Mouse (Mus musculus) stomach, embryonic 16.5 days (tissue): ENCODE results near the gene Gramd1b. TPM values are rescaled to one million over a fixed set of nuclear protein-coding genes. Genes with fewer than 3 reads are reported as not detected.

ENCODE experiments used
- ATAC-seq: fragments of 200-750 bp; cut with Nextera tagmentation; 2 replicates; pipeline ENCODE4 v1.8.0; 2017; ENCODE audit warnings: moderate number of reproducible peaks, moderate TSS enrichment; ENCODE audit not compliant: insufficient read depth, low FRiP score
- H3K27ac ChIP-seq: fragments of 300-500 bp; sonication (generic); 2 replicates; pipeline ENCODE4 v1.5.1; 2014; ENCODE audit warnings: low read length
- H3K27me3 ChIP-seq: fragments of 300-500 bp; sonication (generic); 2 replicates; pipeline ENCODE4 v1.6.1; 2014; ENCODE audit warnings: low read length, control low read depth, mixed read lengths; ENCODE audit not compliant: control insufficient read depth, insufficient read depth
- H3K36me3 ChIP-seq: fragments of 300-500 bp; sonication (generic); 2 replicates; pipeline ENCODE4 v1.6.1; 2014; ENCODE audit warnings: low read length; ENCODE audit not compliant: control insufficient read depth, insufficient read depth
- H3K4me1 ChIP-seq: fragments of 300-500 bp; sonication (generic); 2 replicates; pipeline ENCODE4 v1.6.1; 2014; ENCODE audit warnings: low read length, control low read depth, mixed read lengths; ENCODE audit not compliant: control insufficient read depth, insufficient read depth
- H3K4me2 ChIP-seq: fragments of 300-500 bp; sonication (generic); 2 replicates; pipeline ENCODE4 v1.6.1; 2014; ENCODE audit warnings: low read depth, low read length, mixed read lengths
- H3K4me3 ChIP-seq: fragments of 300-500 bp; sonication (generic); replicated peaks from 2 replicates; pipeline ENCODE4 v1.5.1; 2014; ENCODE audit warnings: mild to moderate bottlenecking, low read length
- H3K9ac ChIP-seq: fragments of 300-500 bp; sonication (generic); 2 replicates; pipeline ENCODE4 v1.6.1; 2014; ENCODE audit warnings: low read length
- H3K9me3 ChIP-seq: fragments of 300-500 bp; sonication (generic); replicated peaks from 2 replicates; pipeline ENCODE4 v1.6.1; 2016; ENCODE audit warnings: low read length, control low read depth; ENCODE audit not compliant: control insufficient read depth
- WGBS: fragments of 180-500 bp; shearing (Covaris S2); extraction: QIAGEN DNeasy Blood & Tissue Kit; methylation state at CpG from one replicate; pipeline ENCODE4 v1.1.7; 2014; 5-methylcytosine and 5-hydroxymethylcytosine counted together
- polyA plus RNA-seq: library from polyadenylated mRNA; unstranded; fragments of >200 nt; fragmentation: Nextera tagmentation; extraction: Ambion mirVana; gene quantifications from 2 replicates; pipeline ENCODE4 v1.2.1, GENCODE M21; 2015

Gramd1b gene
- polyA plus RNA-seq, 1 experiment from 2014 or later, result 4.9 TPM

DNA sequence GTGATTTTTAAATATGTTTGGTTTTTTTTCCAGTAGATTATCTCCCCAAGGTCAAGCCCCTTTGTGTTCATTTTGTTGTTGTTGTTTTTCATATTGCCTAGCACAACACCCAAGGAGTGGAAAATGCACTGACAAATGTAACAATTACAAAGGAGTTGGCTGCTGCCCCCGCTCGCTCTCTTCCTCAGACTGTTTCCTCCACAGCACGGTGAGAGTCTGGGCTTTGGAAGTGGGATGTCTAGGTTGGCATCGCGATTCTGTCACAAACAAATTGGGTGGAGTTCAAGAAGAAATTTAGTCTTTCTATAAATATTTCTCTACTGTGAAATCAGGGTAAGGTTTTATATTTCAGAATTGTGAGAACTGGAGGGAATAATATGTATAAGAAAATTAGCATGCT lies 26.6 kb upstream of the Gramd1b start:
- 82% methylated on average over 5 of the region's 5 CpGs for WGBS
- Histone ChIP-seq H3K4me1 (no peaks in the 10 kb centered on the region), H3K9ac (no peak overlapping the region), H3K4me2 (no peak overlapping the region), H3K9me3 (no peaks in the 10 kb centered on the region), H3K27me3 (no peaks in the 10 kb centered on the region), H3K27ac (no peak overlapping the region), H3K36me3 (no peaks in the 10 kb centered on the region), H3K4me3 (no peak overlapping the region)
- no peak for ATAC-seq

DNA sequence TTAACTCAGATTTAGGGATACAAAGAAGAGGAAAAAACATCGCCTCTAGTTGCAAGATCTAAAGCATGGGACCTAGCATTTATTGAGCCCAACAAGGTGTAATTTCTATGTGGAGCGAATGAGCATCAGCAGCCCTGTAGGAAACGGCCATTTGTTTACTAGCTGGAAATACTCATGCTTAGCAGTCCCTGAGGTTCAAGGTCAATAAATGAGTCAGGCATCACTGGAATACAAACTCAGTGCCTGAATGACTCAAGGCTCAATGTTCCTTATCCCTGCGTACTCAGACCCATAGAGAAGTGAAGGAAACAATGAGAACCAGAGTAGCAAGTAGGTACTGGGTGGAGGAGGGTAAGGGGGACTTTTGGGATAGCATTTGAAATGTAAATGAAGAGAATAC lies 25.2 kb upstream of the Gramd1b start:
- Histone ChIP-seq H3K9me3 (no peaks in the 10 kb centered on the region), H3K9ac (no peak overlapping the region), H3K4me2 (no peak overlapping the region), H3K4me3 (no peak overlapping the region), H3K4me1 (no peaks in the 10 kb centered on the region), H3K27me3 (no peaks in the 10 kb centered on the region), H3K27ac (no peak overlapping the region), H3K36me3 (no peaks in the 10 kb centered on the region)
- WGBS, result 69% methylated on average over 4 of the region's 4 CpGs
- ATAC-seq, result no peak

GRCm38 (mm10) chr9:40555243-40555642 lies 24.1 kb upstream of the Gramd1b start:
- Histone ChIP-seq H3K4me2 (no peak overlapping the region), H3K27me3 (no peaks in the 10 kb centered on the region), H3K36me3 (no peaks in the 10 kb centered on the region), H3K9me3 (no peaks in the 10 kb centered on the region), H3K9ac (no peak overlapping the region), H3K4me3 (no peak overlapping the region), H3K4me1 (no peaks in the 10 kb centered on the region), H3K27ac (no peak overlapping the region)
- 60% methylated on average over 5 of the region's 5 CpGs for WGBS
- no peak for ATAC-seq

DNA sequence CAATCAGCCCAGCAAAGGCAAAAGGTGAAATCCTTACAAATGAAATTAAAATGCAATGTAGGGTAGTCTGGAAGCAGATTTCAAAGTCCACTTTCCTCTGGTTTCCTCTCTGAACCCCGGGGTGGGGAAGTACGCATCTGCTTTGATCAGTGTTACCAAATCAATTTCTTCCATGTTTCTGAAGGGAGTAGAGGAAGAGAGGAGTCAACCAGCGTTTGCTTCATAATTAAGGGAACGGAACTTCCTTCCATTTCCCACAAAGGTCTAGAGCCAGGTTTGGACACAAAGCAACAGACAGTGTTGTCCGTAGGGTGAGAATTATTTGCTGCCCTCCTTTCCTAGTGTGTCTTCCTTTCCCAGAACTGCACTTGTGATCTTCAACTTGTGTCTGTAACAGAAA lies 16.7 kb upstream of the Gramd1b start:
- Histone ChIP-seq H3K27me3 (no peaks in the 10 kb centered on the region), H3K4me1 (no peaks in the 10 kb centered on the region), H3K9me3 (no peaks in the 10 kb centered on the region), H3K27ac (no peak overlapping the region), H3K4me3 (no peak overlapping the region), H3K4me2 (no peak overlapping the region), H3K9ac (no peak overlapping the region), H3K36me3 (no peaks in the 10 kb centered on the region)
- 89% methylated on average over 5 of the region's 5 CpGs for WGBS
- ATAC-seq, result no peak

GRCm38 (mm10) chr9:40545193-40545592 lies 14.0 kb upstream of the Gramd1b start:
- Histone ChIP-seq H3K27me3 (no peaks in the 10 kb centered on the region), H3K27ac (no peak overlapping the region), H3K4me2 (no peak overlapping the region), H3K9me3 (no peaks in the 10 kb centered on the region), H3K36me3 (no peaks in the 10 kb centered on the region), H3K9ac (no peak overlapping the region), H3K4me3 (no peak overlapping the region), H3K4me1 (no peaks in the 10 kb centered on the region)
- 81% methylated on average over 6 of the region's 6 CpGs for WGBS
- ATAC-seq, result no peak

GRCm38 (mm10) chr9:40539588-40540140 lies 8.5 kb upstream of the Gramd1b start:
- 83% methylated on average over 8 of the region's 8 CpGs for WGBS
- no peak overlapping the region for H3K9ac ChIP-seq

GRCm38 (mm10) chr9:40537708-40538105 lies 6.5 kb upstream of the Gramd1b start:
- Histone ChIP-seq H3K9me3 (no peaks in the 10 kb centered on the region), H3K4me1 (no peaks in the 10 kb centered on the region), H3K27me3 (no peaks in the 10 kb centered on the region), H3K36me3 (no peaks in the 10 kb centered on the region), H3K9ac (no peak overlapping the region), H3K4me3 (no peak overlapping the region), H3K4me2 (no peak overlapping the region), H3K27ac (no peak overlapping the region)
- WGBS, result 33% methylated on average over 2 of the region's 2 CpGs
- ATAC-seq, result no peak

More at GRCm38 (mm10) chr9:40539588-40540140, 8.5 kb upstream of the Gramd1b start:
- Histone ChIP-seq H3K36me3 (no peaks in the 10 kb centered on the region), H3K9me3 (no peaks in the 10 kb centered on the region), H3K27ac (no peak overlapping the region), H3K4me3 (no peak overlapping the region), H3K4me1 (no peaks in the 10 kb centered on the region), H3K4me2 (no peak overlapping the region), H3K27me3 (no peaks in the 10 kb centered on the region)
- ATAC-seq, result no peak

DNA sequence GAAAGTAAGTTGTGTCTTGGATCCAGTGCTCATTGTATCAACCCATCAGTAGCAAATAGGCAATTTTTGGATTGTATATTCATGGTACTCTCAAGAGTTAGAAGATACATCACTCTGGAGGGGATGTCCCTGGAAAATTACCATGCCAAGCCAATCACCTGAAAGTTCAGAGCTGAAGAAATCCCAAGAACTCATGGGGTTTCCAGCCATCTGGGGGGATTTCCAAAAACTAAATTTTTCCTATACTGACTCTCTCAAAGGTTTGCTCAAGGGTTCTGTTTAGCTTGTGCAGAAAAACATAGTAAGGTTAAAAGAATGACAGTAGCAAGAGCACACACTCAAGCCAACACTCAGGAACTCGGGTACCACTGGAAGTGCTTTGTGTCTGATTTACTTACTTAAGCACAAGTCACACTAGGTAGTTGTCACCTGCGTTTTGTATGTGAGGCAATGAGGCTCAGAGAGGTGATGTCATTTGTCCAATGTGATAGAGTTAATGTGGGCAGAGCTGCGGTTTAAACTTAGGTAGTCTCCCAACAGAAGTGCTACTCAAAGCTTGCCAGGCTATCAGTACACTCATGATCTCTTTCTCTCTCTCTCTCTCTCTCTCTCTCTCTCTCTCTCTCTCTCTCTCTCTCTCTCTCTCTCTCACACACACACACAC lies 6.0 kb upstream of the Gramd1b start:
- Histone ChIP-seq H3K9me3 (no peaks in the 10 kb centered on the region), H3K4me3 (no peak overlapping the region), H3K36me3 (no peaks in the 10 kb centered on the region), H3K4me1 (no peaks in the 10 kb centered on the region), H3K27me3 (0 out of 2 replicates have a peak, but pooled peaks cover under 1% of the 10 kb centered on the region), H3K27ac (no peak overlapping the region), H3K9ac (no peak overlapping the region), H3K4me2 (no peak overlapping the region)
- ATAC-seq, result no peak
- WGBS, result 79% methylated on average over 3 of the region's 3 CpGs

DNA sequence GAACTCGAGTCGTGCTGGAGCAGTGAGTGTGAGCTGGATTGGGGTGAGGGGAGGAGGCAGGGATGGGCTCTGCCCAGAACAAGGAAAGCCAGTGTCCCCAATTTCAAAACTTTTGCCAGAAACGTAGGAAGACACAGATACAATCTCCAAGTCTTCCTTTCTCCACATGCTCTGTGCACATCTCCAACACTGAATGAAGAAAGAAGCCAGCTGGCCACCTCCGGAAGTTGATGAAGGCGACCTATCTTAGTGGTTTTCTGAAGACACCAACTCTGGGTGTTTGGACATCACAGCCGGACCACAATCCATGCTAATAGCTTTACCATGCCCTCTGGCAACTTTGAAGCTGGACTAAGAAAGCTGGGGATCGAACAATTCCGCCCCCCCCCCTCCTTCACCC lies 647 bp downstream of the Gramd1b start:
- Histone ChIP-seq H3K27me3 (peaks cover 15% of the 10 kb centered on the region), H3K27ac (no peak overlapping the region), H3K4me2 (peak overlapping the region; percentile 81), H3K4me3 (peak overlapping the region; percentile 49), H3K9me3 (no peaks in the 10 kb centered on the region), H3K36me3 (no peaks in the 10 kb centered on the region), H3K4me1 (peaks cover 3% of the 10 kb centered on the region; the same call in 1 of the 2 replicates), H3K9ac (peak overlapping the region; percentile 69; the same call in 1 of the 2 replicates)
- no peak for ATAC-seq
- 60% methylated on average over 8 of the region's 8 CpGs for WGBS
